Mouse (Mus musculus): ENCODE data around the gene Ahr. TPM values are rescaled to one million over a fixed set of nuclear protein-coding genes. Genes with fewer than 3 reads are reported as not detected.

Ahr gene
- polyA plus RNA-seq, 1 experiment, result 1.4 TPM

GRCm38 (mm10) chr12:35480764-35481163 lies 54.1 kb downstream of the Ahr start:
- Histone ChIP-seq H3K27ac (ENCODE audit: control insufficient read depth, insufficient read depth, low read depth, low read length, poor library complexity) (no peak overlapping the region), H3K4me3 (replicated peaks; ENCODE audit: control insufficient read depth, low read depth, low read length) (no peak overlapping the region), H3K4me1 (ENCODE audit: control insufficient read depth, insufficient read depth, low read length) (no peaks in the 10 kb centered on the region)
- TF ChIP-seq POLR2A (IDR thresholded peaks at IDR 0.05; ENCODE audit: borderline replicate concordance, control insufficient read depth, low read depth, low read length) (no peak), CTCF (IDR thresholded peaks at IDR 0.05; ENCODE audit: control insufficient read depth, insufficient read depth, low read length) (no peak)
- 61% methylated on average over 2 of the region's 2 CpGs for WGBS

GRCm38 (mm10) chr12:35478906-35479305 lies 55.9 kb downstream of the Ahr start:
- H3K4me3 ChIP-seq (replicated peaks; ENCODE audit: control insufficient read depth, low read depth, low read length), result no peak overlapping the region
- TF ChIP-seq POLR2A (IDR thresholded peaks at IDR 0.05; ENCODE audit: borderline replicate concordance, control insufficient read depth, low read depth, low read length) (no peak), CTCF (IDR thresholded peaks at IDR 0.05; ENCODE audit: control insufficient read depth, insufficient read depth, low read length) (no peak)
- H3K27ac ChIP-seq (ENCODE audit: control insufficient read depth, insufficient read depth, low read depth, low read length, poor library complexity), result no peak overlapping the region
- H3K4me1 ChIP-seq (ENCODE audit: control insufficient read depth, insufficient read depth, low read length), result no peaks in the 10 kb centered on the region
- 68% methylated on average over 5 of the region's 5 CpGs for WGBS

GRCm38 (mm10) chr12:35463457-35463856 lies 71.4 kb downstream of the Ahr start:
- 44% methylated on average over 1 of the region's 1 CpGs for WGBS
- Histone ChIP-seq H3K27ac (ENCODE audit: control insufficient read depth, insufficient read depth, low read depth, low read length, poor library complexity) (no peak overlapping the region), H3K4me1 (ENCODE audit: control insufficient read depth, insufficient read depth, low read length) (no peaks in the 10 kb centered on the region), H3K4me3 (replicated peaks; ENCODE audit: control insufficient read depth, low read depth, low read length) (no peak overlapping the region)
- TF ChIP-seq CTCF (IDR thresholded peaks at IDR 0.05; ENCODE audit: control insufficient read depth, insufficient read depth, low read length) (no peak), POLR2A (IDR thresholded peaks at IDR 0.05; ENCODE audit: borderline replicate concordance, control insufficient read depth, low read depth, low read length) (no peak)

DNA sequence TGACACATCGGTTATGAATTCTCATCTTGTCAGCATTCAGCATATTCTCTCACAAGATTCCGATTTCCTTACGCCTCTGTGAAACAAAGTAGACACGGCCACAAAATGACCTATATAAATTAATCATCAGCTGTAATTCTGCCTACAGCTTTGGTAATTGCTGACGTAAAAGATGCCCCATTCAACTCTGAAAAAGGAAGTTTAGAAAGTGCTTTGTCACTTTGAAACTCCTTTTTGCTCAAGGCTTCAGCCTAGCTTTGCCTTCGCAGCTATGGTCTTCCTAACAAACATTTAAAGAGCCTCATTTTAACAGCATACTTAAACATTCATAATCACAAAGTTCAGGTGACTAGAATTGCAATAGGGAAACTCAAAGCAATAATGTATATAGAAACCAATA lies 72.2 kb downstream of the Ahr start:
- no peak overlapping the region for H3K4me3 ChIP-seq (replicated peaks; ENCODE audit: control insufficient read depth, low read depth, low read length)
- H3K4me1 ChIP-seq (ENCODE audit: control insufficient read depth, insufficient read depth, low read length), result no peaks in the 10 kb centered on the region
- WGBS, result 44% methylated on average over 6 of the region's 6 CpGs
- TF ChIP-seq POLR2A (IDR thresholded peaks at IDR 0.05; ENCODE audit: borderline replicate concordance, control insufficient read depth, low read depth, low read length) (no peak), CTCF (IDR thresholded peaks at IDR 0.05; ENCODE audit: control insufficient read depth, insufficient read depth, low read length) (no peak)
- no peak overlapping the region for H3K27ac ChIP-seq (ENCODE audit: control insufficient read depth, insufficient read depth, low read depth, low read length, poor library complexity)

GRCm38 (mm10) chr12:35459662-35460061 lies 75.2 kb downstream of the Ahr start:
- TF ChIP-seq CTCF (IDR thresholded peaks at IDR 0.05; ENCODE audit: control insufficient read depth, insufficient read depth, low read length), result no peak
- no peak for TF ChIP-seq POLR2A (IDR thresholded peaks at IDR 0.05; ENCODE audit: borderline replicate concordance, control insufficient read depth, low read depth, low read length)
- H3K4me1 ChIP-seq (ENCODE audit: control insufficient read depth, insufficient read depth, low read length), result no peaks in the 10 kb centered on the region
- H3K4me3 ChIP-seq (replicated peaks; ENCODE audit: control insufficient read depth, low read depth, low read length), result no peak overlapping the region
- no peak overlapping the region for H3K27ac ChIP-seq (ENCODE audit: control insufficient read depth, insufficient read depth, low read depth, low read length, poor library complexity)
- WGBS, result 78% methylated on average over 3 of the region's 3 CpGs

Measured in bone marrow, adult 2 months (tissue).